22 mouse cellular contexts compared by ENCODE assay signal in genomic region chr13:108705441-108705840, GRCm38 (mm10).
DNase-seq lines count a peak whose midpoint lies in the region; ATAC-seq lines count a peak whose summit lies in the region.
"Had no signal": no experiment of that assay in that cellular context is flagged by ENCODE, and none has a peak within 500 bp of the region (broad histone marks: within the 10 kb centered on the region; RNA-seq: fewer than 3 reads in every experiment).

No protein-coding gene starts in this region.

- no peaks in the 10 kb centered on the region for H3K36me3 ChIP-seq in intestine, embryonic 16.5 days (ENCODE audit: control insufficient read depth, insufficient read depth, low read length)
- H3K36me3 ChIP-seq: G1E had no signal

- no peak overlapping the region for H3K4me2 ChIP-seq in intestine, embryonic 16.5 days (ENCODE audit: low read depth, low read length)

- H3K9me3 ChIP-seq in intestine, embryonic 16.5 days (ENCODE audit: control insufficient read depth, low read length): no peaks in the 10 kb centered on the region
- H3K9me3 ChIP-seq: G1E had no signal

- H3K27me3 ChIP-seq in intestine, embryonic 16.5 days (replicated peaks; ENCODE audit: control insufficient read depth, insufficient read depth, low read length): no peaks in the 10 kb centered on the region
- H3K27me3 ChIP-seq: CH12.LX, Patski had no signal

- DNase-seq in 3T3-L1 (ENCODE audit: low read depth, low spot score) (peak; percentile 50), NIH3T3 (ENCODE audit: low read depth) (peak; percentile 61)
- no peak for DNase-seq in adrenal gland, adult 18-20 months (ENCODE audit: low spot score in 2 of 2)
- DNase-seq: adrenal gland, adult 2 months; adrenal gland, adult 8-10 months; adrenal gland, postnatal 10 days; adrenal gland, postnatal 14 days; adrenal gland, postnatal 25 days; adrenal gland, postnatal 36 days; B cell, adult 2 months; cerebellum, adult 11 months; cerebellum, adult 11-12 months; cerebellum, adult 18-20 months; cerebellum, adult 2 months; cerebellum, adult 8-10 months; cerebellum, adult 9-10 months had no signal

- no peak overlapping the region for H3K4me3 ChIP-seq in intestine, embryonic 16.5 days (ENCODE audit: low read length)

- 89% methylated on average over 4 of the region's 4 CpGs for WGBS in intestine, embryonic 16.5 days

- no peaks in the 10 kb centered on the region for H3K4me1 ChIP-seq in intestine, embryonic 16.5 days (ENCODE audit: control insufficient read depth, insufficient read depth, low read length)

- no peak for ATAC-seq in intestine, embryonic 16.5 days
- ATAC-seq: activated CD4-positive, CD25-positive, alpha-beta regulatory T cell, adult 4 months; CD4-positive, CD25-positive, alpha-beta regulatory T cell, adult 4 months; Patski had no signal

- H3K27ac ChIP-seq in intestine, embryonic 16.5 days (ENCODE audit: low read length): no peak overlapping the region

- no peak overlapping the region for H3K9ac ChIP-seq in intestine, embryonic 16.5 days (ENCODE audit: low read depth, low read length)

Comparison
In these comparisons a context has a peak if more than half of its experiments do, and no peak if none do; other contexts are left out.
1. DNase-seq: peak in 3T3-L1 (single experiment) and NIH3T3 (single experiment); none in adrenal gland, adult 18-20 months (0 of 2).